Mouse (Mus musculus): Measurements from ENCODE around the gene Tcf12.

DNA sequence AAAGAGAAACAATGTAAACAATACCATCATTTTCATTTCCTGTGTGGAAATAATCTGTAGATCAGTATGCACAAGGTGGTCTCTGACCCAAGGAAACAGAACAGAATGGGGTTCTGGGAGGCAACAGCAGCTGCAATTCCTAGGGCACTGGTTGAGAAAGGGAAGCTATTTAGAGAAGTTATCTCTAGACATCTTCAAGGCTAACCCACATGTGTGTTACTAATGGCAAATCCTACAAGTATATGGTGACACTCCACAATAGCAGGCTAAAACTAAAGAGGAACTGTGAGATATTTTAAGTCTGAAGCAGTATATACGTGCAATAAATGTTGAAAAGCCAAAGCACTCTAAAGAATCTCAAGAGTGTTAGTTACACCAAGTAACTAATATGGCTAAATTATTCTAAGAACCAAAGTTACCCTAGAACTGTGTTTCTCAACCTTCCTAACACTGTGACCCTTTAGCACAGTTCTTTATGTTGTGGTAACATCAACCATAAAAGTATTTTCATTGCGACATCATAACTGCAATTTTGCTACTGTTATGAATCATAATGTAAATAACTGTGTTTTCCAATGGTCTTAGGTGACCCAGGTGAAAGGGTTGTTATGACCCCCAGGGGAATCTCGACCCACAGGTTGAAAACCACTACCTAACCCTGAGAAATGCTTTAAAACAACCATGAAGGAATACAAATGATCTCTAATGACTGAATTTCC, 22.6 kb downstream of the Tcf12 start:
- TF ChIP-seq PAX5 (IDR thresholded peaks at IDR 0.05; ENCODE audit: low read length) (no peak), ZKSCAN1 (IDR thresholded peaks at IDR 0.05; ENCODE audit: borderline replicate concordance, low read depth, low read length) (no peak), POLR2A (IDR thresholded peaks at IDR 0.05; ENCODE audit: low read depth, low read length) (no peak), EP300 (IDR thresholded peaks at IDR 0.05; ENCODE audit: low read length) (no peak), MYC (IDR thresholded peaks at IDR 0.05; ENCODE audit: low read depth, low read length) (no peak), USF1 (IDR thresholded peaks at IDR 0.05; ENCODE audit: low read depth, low read length) (no peak), CTCF (conservative IDR thresholded peaks at IDR 0.05 in 1 of 2, IDR thresholded peaks at IDR 0.05 in 1 of 2; ENCODE audit: low read depth in 2 of 2, low read length in 2 of 2) (no peak), TCF12 (IDR thresholded peaks at IDR 0.05; ENCODE audit: low read depth, low read length) (no peak)

Data from CH12.LX (cell line).